Mouse (Mus musculus): ENCODE data around the gene Cnnm2. TPM values are rescaled to one million over a fixed set of nuclear protein-coding genes. Genes with fewer than 3 reads are reported as not detected.
A peak's percentile ranks its signal among the peaks of the same experiment; 100 is the strongest.

Gene Cnnm2
- polyA plus RNA-seq, 1 experiment = 8.1 TPM

DNA sequence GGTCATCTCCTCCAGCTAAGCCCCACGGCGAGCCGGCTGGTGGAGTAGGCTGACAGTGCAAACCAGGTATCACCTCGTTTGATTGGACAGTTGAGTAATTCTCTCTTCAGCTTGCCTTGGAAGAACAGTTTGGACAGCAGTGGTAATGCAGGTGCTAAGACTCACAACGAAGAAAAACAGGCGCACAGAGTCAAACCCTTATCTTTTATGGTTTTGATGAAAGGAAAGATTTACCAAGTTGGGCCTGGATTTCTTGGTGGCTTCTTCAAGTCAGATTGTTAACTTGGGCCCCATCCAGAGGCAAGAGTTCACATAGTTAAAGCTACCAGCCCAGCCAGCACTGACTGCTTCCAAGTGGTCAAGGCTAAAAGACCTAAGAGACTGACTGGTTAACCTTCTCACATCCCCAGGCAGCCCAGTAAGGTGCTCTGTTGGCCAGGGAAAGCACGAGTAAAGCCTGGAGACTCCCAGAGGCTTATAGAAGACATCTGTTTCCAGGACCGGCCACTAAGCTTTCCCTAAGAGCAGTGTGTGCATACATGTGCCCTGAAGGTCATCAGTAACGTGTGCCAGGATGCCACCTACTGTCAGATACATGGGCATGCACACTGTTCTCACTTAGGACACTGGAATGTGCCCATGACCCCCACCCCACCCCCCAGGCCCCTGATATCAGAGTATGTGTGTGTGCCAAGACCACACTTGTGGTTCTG, 96.0 kb downstream of the Cnnm2 start:
- Histone ChIP-seq H3K36me3 (ENCODE audit: control insufficient read depth, insufficient read depth) (no peaks in the 10 kb centered on the region), H3K79me2 (ENCODE audit: control insufficient read depth, insufficient read depth) (no peaks in the 10 kb centered on the region), H3ac (ENCODE audit: control insufficient read depth, insufficient read length) (no peak overlapping the region), H3K27me3 (ENCODE audit: control insufficient read depth, insufficient read depth, insufficient read length) (no peaks in the 10 kb centered on the region), H3K4me2 (ENCODE audit: low read depth) (no peak overlapping the region), H3K4me3 (no peak overlapping the region)
- TF ChIP-seq MYOD1 (IDR thresholded peaks at IDR 0.05; ENCODE audit: control insufficient read depth in 1 of 3, insufficient read length in 2 of 3, low read depth in 2 of 3) = no peak
- TF ChIP-seq REST (IDR thresholded peaks at IDR 0.05; ENCODE audit: insufficient read depth, insufficient read length) = no peak
- no peak for TF ChIP-seq MAX (IDR thresholded peaks at IDR 0.05; ENCODE audit: low read depth)
- no peak for TF ChIP-seq CEBPB (IDR thresholded peaks at IDR 0.05; ENCODE audit: insufficient read depth, poor library complexity, severe bottlenecking)
- no peak for TF ChIP-seq SRF (IDR thresholded peaks at IDR 0.05; ENCODE audit: control insufficient read depth, insufficient read length, low read depth)
- no peak for TF ChIP-seq POLR2AphosphoS2 (IDR thresholded peaks at IDR 0.05; ENCODE audit: insufficient read length, low read depth)
- no peak for TF ChIP-seq MYOG (IDR thresholded peaks at IDR 0.05; ENCODE audit: control insufficient read depth in 1 of 3, insufficient read depth in 1 of 3, insufficient read length in 2 of 3, low read depth in 2 of 3)
- no peak for TF ChIP-seq TCF3 (IDR thresholded peaks at IDR 0.05; ENCODE audit: insufficient read length, low read depth)
- TF ChIP-seq E2F4 (IDR thresholded peaks at IDR 0.05; ENCODE audit: insufficient read depth) = no peak
- TF ChIP-seq POLR2A (IDR thresholded peaks at IDR 0.05; ENCODE audit: insufficient read length, low read depth) = no peak
- TF ChIP-seq TCF12 (IDR thresholded peaks at IDR 0.05; ENCODE audit: insufficient read depth, poor library complexity, severe bottlenecking) = no peak
- TF ChIP-seq USF1 (IDR thresholded peaks at IDR 0.05; ENCODE audit: low read depth) = no peak

DNA sequence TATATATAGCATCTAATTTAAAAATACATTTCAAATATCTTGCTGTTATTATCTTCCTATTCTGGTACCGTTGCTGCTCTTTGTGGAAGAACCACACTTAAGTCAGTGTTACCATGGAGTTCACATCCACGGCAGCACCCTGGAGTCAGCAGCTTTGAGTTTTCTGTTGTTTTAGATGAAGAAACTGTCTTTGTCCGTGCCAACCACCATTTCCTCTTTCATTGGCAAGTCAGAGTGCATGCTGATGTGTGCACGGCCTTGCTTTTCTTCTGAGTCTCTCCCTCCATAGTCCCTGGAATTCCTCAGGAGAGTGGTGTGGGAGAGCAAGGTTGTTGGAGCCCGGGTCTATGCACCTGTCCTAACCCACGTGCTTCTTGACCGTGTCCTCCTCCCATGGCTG, 96.8 kb downstream of the Cnnm2 start:
- Histone ChIP-seq H3ac (ENCODE audit: control insufficient read depth, insufficient read length) (no peak overlapping the region), H3K4me3 (no peak overlapping the region), H3K4me2 (ENCODE audit: low read depth) (no peak overlapping the region), H3K27me3 (ENCODE audit: control insufficient read depth, insufficient read depth, insufficient read length) (no peaks in the 10 kb centered on the region), H3K36me3 (ENCODE audit: control insufficient read depth, insufficient read depth) (no peaks in the 10 kb centered on the region), H3K79me2 (ENCODE audit: control insufficient read depth, insufficient read depth) (no peaks in the 10 kb centered on the region)
- TF ChIP-seq MYOD1 (IDR thresholded peaks at IDR 0.05; ENCODE audit: control insufficient read depth in 1 of 3, insufficient read length in 2 of 3, low read depth in 2 of 3) = no peak

- H3K4me3 ChIP-seq = no peak overlapping the region
- H3ac ChIP-seq (ENCODE audit: control insufficient read depth, insufficient read length) = no peak overlapping the region
- no peak overlapping the region for H3K4me2 ChIP-seq (ENCODE audit: low read depth)
- TF ChIP-seq TCF12 (IDR thresholded peaks at IDR 0.05; ENCODE audit: insufficient read depth, poor library complexity, severe bottlenecking) (no peak), SRF (IDR thresholded peaks at IDR 0.05; ENCODE audit: control insufficient read depth, insufficient read length, low read depth) (no peak), CEBPB (IDR thresholded peaks at IDR 0.05; ENCODE audit: insufficient read depth, poor library complexity, severe bottlenecking) (no peak), MAX (IDR thresholded peaks at IDR 0.05; ENCODE audit: low read depth) (no peak), TCF3 (IDR thresholded peaks at IDR 0.05; ENCODE audit: insufficient read length, low read depth) (no peak), E2F4 (IDR thresholded peaks at IDR 0.05; ENCODE audit: insufficient read depth) (no peak), USF1 (IDR thresholded peaks at IDR 0.05; ENCODE audit: low read depth) (no peak), REST (IDR thresholded peaks at IDR 0.05; ENCODE audit: insufficient read depth, insufficient read length) (no peak), MYOD1 (IDR thresholded peaks at IDR 0.05; ENCODE audit: control insufficient read depth in 1 of 3, insufficient read length in 2 of 3, low read depth in 2 of 3) (no peak), POLR2AphosphoS2 (IDR thresholded peaks at IDR 0.05; ENCODE audit: insufficient read length, low read depth) (no peak), POLR2A (IDR thresholded peaks at IDR 0.05; ENCODE audit: insufficient read length, low read depth) (no peak), MYOG (IDR thresholded peaks at IDR 0.05; ENCODE audit: control insufficient read depth in 1 of 3, insufficient read depth in 1 of 3, insufficient read length in 2 of 3, low read depth in 2 of 3) (no peak)
- no peaks in the 10 kb centered on the region for H3K36me3 ChIP-seq (ENCODE audit: control insufficient read depth, insufficient read depth)
- H3K79me2 ChIP-seq (ENCODE audit: control insufficient read depth, insufficient read depth) = no peaks in the 10 kb centered on the region
- no peaks in the 10 kb centered on the region for H3K27me3 ChIP-seq (ENCODE audit: control insufficient read depth, insufficient read depth, insufficient read length)
Measured at GRCm38 (mm10) chr19:46862556-46862955, 101.2 kb downstream of the Cnnm2 start.

- H3K4me2 ChIP-seq (ENCODE audit: low read depth) = peak overlapping the region; percentile 44
- H3ac ChIP-seq (ENCODE audit: control insufficient read depth, insufficient read length) = no peak overlapping the region
- H3K27me3 ChIP-seq (ENCODE audit: control insufficient read depth, insufficient read depth, insufficient read length) = no peaks in the 10 kb centered on the region
- no peak for TF ChIP-seq MYOD1 (IDR thresholded peaks at IDR 0.05; ENCODE audit: control insufficient read depth in 1 of 3, insufficient read length in 2 of 3, low read depth in 2 of 3)
- no peak for TF ChIP-seq MYOG (IDR thresholded peaks at IDR 0.05; ENCODE audit: control insufficient read depth in 1 of 3, insufficient read depth in 1 of 3, insufficient read length in 2 of 3, low read depth in 2 of 3)
- TF ChIP-seq MAX (IDR thresholded peaks at IDR 0.05; ENCODE audit: low read depth) = no peak
- TF ChIP-seq USF1 (IDR thresholded peaks at IDR 0.05; ENCODE audit: low read depth) = no peak
- no peak for TF ChIP-seq TCF3 (IDR thresholded peaks at IDR 0.05; ENCODE audit: insufficient read length, low read depth)
- TF ChIP-seq POLR2AphosphoS2 (IDR thresholded peaks at IDR 0.05; ENCODE audit: insufficient read length, low read depth) = no peak
- no peak for TF ChIP-seq TCF12 (IDR thresholded peaks at IDR 0.05; ENCODE audit: insufficient read depth, poor library complexity, severe bottlenecking)
- TF ChIP-seq E2F4 (IDR thresholded peaks at IDR 0.05; ENCODE audit: insufficient read depth) = no peak
- TF ChIP-seq REST (IDR thresholded peaks at IDR 0.05; ENCODE audit: insufficient read depth, insufficient read length) = no peak
- no peak for TF ChIP-seq POLR2A (IDR thresholded peaks at IDR 0.05; ENCODE audit: insufficient read length, low read depth)
- TF ChIP-seq SRF (IDR thresholded peaks at IDR 0.05; ENCODE audit: control insufficient read depth, insufficient read length, low read depth) = no peak
- TF ChIP-seq CEBPB (IDR thresholded peaks at IDR 0.05; ENCODE audit: insufficient read depth, poor library complexity, severe bottlenecking) = no peak
- no peak overlapping the region for H3K4me3 ChIP-seq
- no peaks in the 10 kb centered on the region for H3K79me2 ChIP-seq (ENCODE audit: control insufficient read depth, insufficient read depth)
- no peaks in the 10 kb centered on the region for H3K36me3 ChIP-seq (ENCODE audit: control insufficient read depth, insufficient read depth)
Measured at GRCm38 (mm10) chr19:46863236-46863927, 102.0 kb downstream of the Cnnm2 start.
